Mouse (Mus musculus): Measurements from ENCODE around the gene Pex26.

- TF ChIP-seq POLR2A (IDR thresholded peaks at IDR 0.05; ENCODE audit: borderline replicate concordance, extremely low read depth, low read depth, low read length), result no peak
- TF ChIP-seq CTCF (IDR thresholded peaks at IDR 0.05; ENCODE audit: insufficient read depth, low read length), result no peak
These were observed 49.2 kb downstream of the Pex26 start for GRCm38 (mm10) chr6:121232652-121233051.

All from lung, adult 2 months (tissue).